Mouse (Mus musculus): ENCODE data around the gene Maml2. TPM values are rescaled to one million over a fixed set of nuclear protein-coding genes. Genes with fewer than 3 reads are reported as not detected.

The Maml2 gene
- polyA plus RNA-seq, 1 experiment from 2014 or later = 12.5 TPM

DNA sequence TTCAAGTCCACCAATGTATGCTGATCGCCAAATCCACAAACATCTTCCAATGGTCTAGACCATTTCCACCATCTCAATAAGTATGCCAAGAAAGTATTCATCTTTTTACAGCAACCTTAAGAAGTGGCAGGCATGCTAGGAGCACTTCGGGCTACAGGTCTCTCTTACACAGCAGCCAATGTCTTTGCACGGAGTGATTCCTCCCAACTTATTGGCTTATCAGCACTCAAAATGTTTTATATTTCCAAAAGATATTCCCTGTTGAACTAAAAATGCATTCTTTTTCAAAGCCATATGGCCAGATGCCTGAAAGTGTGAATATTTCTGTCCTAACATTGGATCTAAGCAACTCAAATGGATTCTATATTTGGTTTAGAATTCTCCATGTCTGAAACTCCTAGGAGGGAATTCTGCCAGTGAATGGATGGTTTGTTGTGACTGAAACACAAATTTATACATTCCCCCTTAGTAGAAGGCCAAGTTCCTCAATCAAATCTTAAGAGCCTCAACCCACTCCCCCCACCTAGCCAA is 326.2 kb downstream of the Maml2 start:
- no peaks in the 10 kb centered on the region for H3K9me3 ChIP-seq
- 90% methylated on average over 3 of the region's 3 CpGs for WGBS

DNA sequence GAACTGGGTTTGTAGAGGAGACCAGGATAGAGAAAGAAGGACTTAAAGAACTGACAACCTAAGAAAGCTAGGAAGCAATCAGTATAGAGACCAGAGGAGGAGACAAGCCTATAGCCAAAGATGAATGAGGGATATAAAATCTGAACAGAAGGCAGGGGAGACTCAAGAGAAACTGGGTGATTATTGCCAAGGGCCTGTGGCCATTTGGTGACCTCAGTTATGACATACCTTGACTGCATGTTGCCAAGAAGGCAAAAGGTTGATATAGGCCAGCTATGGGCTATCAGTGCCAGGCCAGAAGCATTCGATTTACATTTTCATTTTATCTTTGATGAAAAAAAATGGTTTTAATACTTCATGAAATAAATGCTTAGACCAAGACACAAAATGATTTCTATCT is 327.0 kb downstream of the Maml2 start:
- no peak for ATAC-seq (ENCODE audit: insufficient number of reproducible peaks, insufficient read depth, low FRiP score, low TSS enrichment, low read depth)
- H3K4me1 ChIP-seq (replicated peaks) = 0 out of 2 replicates have a peak, but pooled peaks cover 10% of the 10 kb centered on the region
- H3K27ac ChIP-seq = no peak overlapping the region
- no peak overlapping the region for H3K4me2 ChIP-seq
- no peak overlapping the region for H3K9ac ChIP-seq (replicated peaks)
- no peaks in the 10 kb centered on the region for H3K27me3 ChIP-seq
- no peak overlapping the region for H3K4me3 ChIP-seq (replicated peaks)
- H3K36me3 ChIP-seq = peaks cover 11% of the 10 kb centered on the region
- no peaks in the 10 kb centered on the region for H3K9me3 ChIP-seq
- WGBS = 90% methylated on average over 1 of the region's 1 CpGs

More for the DNA sequence above, 326.2 kb downstream of the Maml2 start:
- Histone ChIP-seq H3K27ac (no peak overlapping the region), H3K4me1 (replicated peaks) (0 out of 2 replicates have a peak, but pooled peaks cover 10% of the 10 kb centered on the region), H3K4me2 (no peak overlapping the region), H3K4me3 (replicated peaks) (no peak overlapping the region), H3K27me3 (no peaks in the 10 kb centered on the region), H3K36me3 (peaks cover 11% of the 10 kb centered on the region), H3K9ac (replicated peaks) (no peak overlapping the region)
- no peak for ATAC-seq (ENCODE audit: insufficient number of reproducible peaks, insufficient read depth, low FRiP score, low TSS enrichment, low read depth)

DNA sequence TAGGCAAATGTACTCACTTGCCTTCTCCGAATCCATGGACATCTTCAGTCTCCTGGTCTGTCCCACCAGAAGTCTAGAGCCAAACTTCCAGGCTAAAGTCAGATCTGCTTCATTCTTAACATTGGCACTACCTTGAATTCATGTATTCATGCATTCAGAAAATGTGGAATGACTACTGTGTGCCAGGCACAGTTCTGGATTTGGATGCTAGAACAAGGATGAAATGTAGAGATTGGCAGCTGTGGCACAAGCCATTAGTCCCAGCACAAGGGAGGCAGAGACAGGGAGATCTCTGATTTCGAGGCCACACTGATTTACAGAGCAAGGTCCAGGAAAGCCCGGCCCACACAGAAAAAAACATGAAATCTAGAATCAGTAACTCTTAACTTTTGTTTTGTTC is 327.5 kb downstream of the Maml2 start:
- Histone ChIP-seq H3K4me3 (replicated peaks) (no peak overlapping the region), H3K27ac (no peak overlapping the region), H3K9me3 (no peaks in the 10 kb centered on the region), H3K9ac (replicated peaks) (no peak overlapping the region), H3K4me2 (no peak overlapping the region), H3K4me1 (replicated peaks) (0 out of 2 replicates have a peak, but pooled peaks cover 10% of the 10 kb centered on the region), H3K27me3 (no peaks in the 10 kb centered on the region), H3K36me3 (peaks cover 11% of the 10 kb centered on the region)
- 94% methylated on average over 3 of the region's 3 CpGs for WGBS
- ATAC-seq (ENCODE audit: insufficient number of reproducible peaks, insufficient read depth, low FRiP score, low TSS enrichment, low read depth) = no peak

DNA sequence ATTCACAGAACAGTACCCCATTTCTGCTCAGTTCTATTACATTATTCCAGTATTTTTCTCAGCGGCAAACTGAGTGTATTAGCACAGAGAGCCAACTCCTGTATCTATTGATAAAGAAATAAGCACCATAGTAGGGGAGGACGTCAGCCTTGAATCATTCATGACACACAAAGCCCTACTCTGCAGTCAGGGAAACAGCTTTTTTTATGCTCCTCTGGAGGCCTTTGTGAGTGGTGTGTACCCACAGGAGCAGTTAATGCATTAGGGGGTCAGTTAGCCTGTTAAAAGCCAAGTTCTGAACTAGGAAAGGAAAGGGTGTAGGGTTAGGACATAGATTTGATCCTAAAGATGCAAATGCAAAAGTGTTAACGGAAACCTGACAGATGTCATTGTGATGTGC is 328.7 kb downstream of the Maml2 start:
- no peaks in the 10 kb centered on the region for H3K9me3 ChIP-seq
- no peaks in the 10 kb centered on the region for H3K27me3 ChIP-seq
- no peak overlapping the region for H3K4me3 ChIP-seq (replicated peaks)
- H3K27ac ChIP-seq = no peak overlapping the region
- H3K4me1 ChIP-seq (replicated peaks) = 0 out of 2 replicates have a peak, but pooled peaks cover 3% of the 10 kb centered on the region
- WGBS = 84% methylated on average over 3 of the region's 3 CpGs
- no peak for ATAC-seq (ENCODE audit: insufficient number of reproducible peaks, insufficient read depth, low FRiP score, low TSS enrichment, low read depth)
- H3K36me3 ChIP-seq = peaks cover 3% of the 10 kb centered on the region
- H3K9ac ChIP-seq (replicated peaks) = no peak overlapping the region
- H3K4me2 ChIP-seq = no peak overlapping the region

DNA sequence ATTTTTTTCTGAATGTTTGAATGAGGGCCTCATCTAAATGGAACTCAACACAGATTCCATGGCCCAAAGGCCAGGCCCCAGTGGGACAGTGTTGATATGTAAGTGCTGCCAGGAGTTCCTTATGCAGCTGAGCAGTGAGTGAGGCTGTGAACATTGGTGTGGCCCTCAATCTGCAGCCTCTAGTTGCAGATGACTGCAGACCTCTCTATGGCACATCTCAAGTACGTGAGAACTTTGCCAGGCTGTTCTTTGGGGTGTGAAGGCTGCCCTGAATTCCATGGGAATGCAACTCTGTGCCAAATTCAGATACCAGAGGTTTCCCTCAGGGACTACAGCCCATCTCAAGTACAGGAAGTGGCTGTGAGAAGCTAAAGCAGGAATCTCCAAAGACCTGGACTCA is 335.6 kb downstream of the Maml2 start:
- Histone ChIP-seq H3K9ac (replicated peaks) (no peak overlapping the region), H3K9me3 (no peaks in the 10 kb centered on the region), H3K27me3 (no peaks in the 10 kb centered on the region), H3K4me1 (replicated peaks) (peaks cover 15% of the 10 kb centered on the region), H3K36me3 (no peaks in the 10 kb centered on the region), H3K4me2 (no peak overlapping the region), H3K27ac (no peak overlapping the region), H3K4me3 (replicated peaks) (no peak overlapping the region)
- WGBS = 86% methylated on average over 1 of the region's 1 CpGs
- no peak for ATAC-seq (ENCODE audit: insufficient number of reproducible peaks, insufficient read depth, low FRiP score, low TSS enrichment, low read depth)

DNA sequence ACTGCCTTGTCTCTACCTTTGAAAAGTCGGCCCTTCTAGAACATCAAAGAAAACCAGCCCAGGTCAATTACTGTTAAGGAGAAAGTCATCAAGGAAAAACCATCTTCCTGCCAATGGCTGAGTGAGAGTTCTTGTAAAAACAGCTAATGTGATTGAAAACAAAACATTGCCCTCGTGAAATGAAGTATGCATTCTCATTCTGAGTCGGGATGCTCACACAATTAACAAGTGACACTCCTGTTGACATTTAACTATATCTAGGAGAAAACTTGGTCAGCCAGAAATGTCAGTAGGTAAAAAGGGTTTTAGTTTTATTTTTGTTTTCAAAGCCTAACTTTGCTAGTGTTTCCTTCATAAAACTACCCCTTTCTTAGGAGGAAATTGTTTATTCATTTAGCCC is 341.9 kb downstream of the Maml2 start:
- Histone ChIP-seq H3K27ac (no peak overlapping the region), H3K4me2 (no peak overlapping the region), H3K4me3 (replicated peaks) (no peak overlapping the region), H3K9me3 (no peaks in the 10 kb centered on the region), H3K36me3 (no peaks in the 10 kb centered on the region), H3K4me1 (replicated peaks) (peaks cover 12% of the 10 kb centered on the region), H3K9ac (replicated peaks) (no peak overlapping the region), H3K27me3 (no peaks in the 10 kb centered on the region)
- no peak for ATAC-seq (ENCODE audit: insufficient number of reproducible peaks, insufficient read depth, low FRiP score, low TSS enrichment, low read depth)
- 21% methylated on average over 3 of the region's 3 CpGs for WGBS

GRCm38 (mm10) chr9:13645153-13645552 is 347.4 kb downstream of the Maml2 start:
- H3K4me1 ChIP-seq (replicated peaks) = peaks cover 35% of the 10 kb centered on the region
- no peaks in the 10 kb centered on the region for H3K36me3 ChIP-seq
- H3K9ac ChIP-seq (replicated peaks) = no peak overlapping the region
- H3K27me3 ChIP-seq = no peaks in the 10 kb centered on the region
- H3K4me3 ChIP-seq (replicated peaks) = no peak overlapping the region
- WGBS = 14% methylated on average over 5 of the region's 5 CpGs
- 0 out of 2 replicates have a peak overlapping the region, but pooled peaks have one; percentile 87 for H3K27ac ChIP-seq
- no peaks in the 10 kb centered on the region for H3K9me3 ChIP-seq
- no peak overlapping the region for H3K4me2 ChIP-seq
- ATAC-seq (ENCODE audit: insufficient number of reproducible peaks, insufficient read depth, low FRiP score, low TSS enrichment, low read depth) = peak; percentile 90

- Histone ChIP-seq H3K4me2 (no peak overlapping the region), H3K27ac (no peak overlapping the region), H3K9me3 (no peaks in the 10 kb centered on the region), H3K36me3 (no peaks in the 10 kb centered on the region), H3K4me3 (replicated peaks) (no peak overlapping the region), H3K9ac (replicated peaks) (no peak overlapping the region), H3K4me1 (replicated peaks) (0 out of 2 replicates have a peak, but pooled peaks cover 12% of the 10 kb centered on the region), H3K27me3 (no peaks in the 10 kb centered on the region)
- no peak for ATAC-seq (ENCODE audit: insufficient number of reproducible peaks, insufficient read depth, low FRiP score, low TSS enrichment, low read depth)
- 74% methylated on average over 2 of the region's 2 CpGs for WGBS
Observed at GRCm38 (mm10) chr9:13651065-13651464, 353.3 kb downstream of the Maml2 start.

DNA sequence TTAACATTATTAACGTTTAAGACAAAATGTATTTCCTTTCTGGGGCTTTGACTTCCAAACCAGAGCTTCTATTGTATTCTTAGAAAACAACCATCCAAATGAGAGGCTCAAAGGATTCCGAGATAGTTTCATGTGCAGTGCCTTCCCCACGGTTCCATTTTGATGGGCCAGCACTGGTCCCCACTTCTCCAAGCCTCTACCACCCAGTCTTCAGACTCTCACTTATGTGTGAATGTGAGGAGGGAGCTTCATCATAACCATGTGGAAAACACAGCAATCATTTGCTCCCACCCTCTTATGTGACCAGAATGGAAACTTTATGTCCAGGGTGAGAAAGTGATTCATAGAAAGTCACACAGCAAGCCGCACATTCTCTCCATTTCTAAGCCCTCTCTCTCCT is 354.1 kb downstream of the Maml2 start:
- H3K9me3 ChIP-seq = no peaks in the 10 kb centered on the region
- H3K9ac ChIP-seq (replicated peaks) = no peak overlapping the region
- H3K4me2 ChIP-seq = no peak overlapping the region
- no peaks in the 10 kb centered on the region for H3K27me3 ChIP-seq
- WGBS = 89% methylated on average over 4 of the region's 4 CpGs
- no peak for ATAC-seq (ENCODE audit: insufficient number of reproducible peaks, insufficient read depth, low FRiP score, low TSS enrichment, low read depth)
- H3K4me1 ChIP-seq (replicated peaks) = 0 out of 2 replicates have a peak, but pooled peaks cover 9% of the 10 kb centered on the region
- no peak overlapping the region for H3K4me3 ChIP-seq (replicated peaks)
- H3K36me3 ChIP-seq = no peaks in the 10 kb centered on the region
- H3K27ac ChIP-seq = no peak overlapping the region

DNA sequence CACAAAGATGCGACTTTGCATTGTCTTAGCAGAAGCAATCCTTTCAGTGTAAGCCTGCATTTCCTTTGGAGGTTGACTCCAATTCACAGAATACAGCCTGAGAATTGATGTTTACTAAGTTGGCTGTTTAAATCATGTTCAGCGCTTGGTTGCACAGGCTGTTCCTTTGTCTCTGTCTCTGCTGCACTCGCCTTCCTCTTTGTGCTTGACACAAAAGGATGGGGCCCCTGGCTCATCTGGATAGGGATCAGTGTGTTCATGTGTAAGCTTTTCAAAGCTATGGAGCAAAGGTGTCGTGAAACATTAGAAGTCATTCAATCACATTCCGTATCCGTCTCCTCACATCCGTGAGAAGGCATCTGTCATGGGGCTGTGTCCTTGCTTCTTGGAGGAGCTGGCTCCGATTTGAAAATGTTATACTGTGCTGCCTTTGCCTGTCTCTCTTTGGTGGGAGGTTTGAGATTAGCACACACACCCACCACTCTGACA is 354.7 kb downstream of the Maml2 start:
- H3K4me3 ChIP-seq (replicated peaks) = no peak overlapping the region
- WGBS = 70% methylated on average over 8 of the region's 8 CpGs
- no peak overlapping the region for H3K9ac ChIP-seq (replicated peaks)
- no peak for ATAC-seq (ENCODE audit: insufficient number of reproducible peaks, insufficient read depth, low FRiP score, low TSS enrichment, low read depth)
- H3K4me1 ChIP-seq (replicated peaks) = 0 out of 2 replicates have a peak, but pooled peaks cover 9% of the 10 kb centered on the region
- H3K27me3 ChIP-seq = no peaks in the 10 kb centered on the region
- no peaks in the 10 kb centered on the region for H3K36me3 ChIP-seq
- no peaks in the 10 kb centered on the region for H3K9me3 ChIP-seq
- H3K27ac ChIP-seq = no peak overlapping the region
- H3K4me2 ChIP-seq = no peak overlapping the region

DNA sequence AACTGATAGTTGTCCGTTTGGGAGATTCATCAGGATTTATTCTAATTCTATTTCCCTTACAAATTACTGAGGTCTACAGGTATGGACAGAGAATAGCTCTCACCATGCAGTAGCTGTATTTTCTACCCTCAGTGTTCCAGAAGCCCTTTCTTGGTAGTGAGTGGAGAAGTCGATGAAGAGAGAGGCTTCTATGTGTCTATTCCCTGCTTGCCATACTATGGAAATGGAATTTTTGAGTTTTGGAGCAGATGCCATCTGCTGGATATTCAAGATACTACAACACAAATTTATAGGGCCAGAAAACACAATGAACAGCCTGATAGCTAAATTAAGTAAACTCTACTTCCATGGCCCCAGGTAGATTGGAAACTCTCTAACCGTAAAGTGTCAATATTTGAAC is 355.2 kb downstream of the Maml2 start:
- H3K9me3 ChIP-seq = no peaks in the 10 kb centered on the region
- no peak overlapping the region for H3K4me3 ChIP-seq (replicated peaks)
- WGBS = 50% methylated on average over 3 of the region's 3 CpGs
- no peak; the same call in 1 of the 2 replicates for ATAC-seq (ENCODE audit: insufficient number of reproducible peaks, insufficient read depth, low FRiP score, low TSS enrichment, low read depth)
- no peaks in the 10 kb centered on the region for H3K27me3 ChIP-seq
- no peak overlapping the region for H3K27ac ChIP-seq
- no peaks in the 10 kb centered on the region for H3K36me3 ChIP-seq
- no peak overlapping the region for H3K4me2 ChIP-seq
- H3K9ac ChIP-seq (replicated peaks) = no peak overlapping the region
- 0 out of 2 replicates have a peak, but pooled peaks cover 9% of the 10 kb centered on the region for H3K4me1 ChIP-seq (replicated peaks)

Measured in limb, embryonic 12.5 days (tissue).